Mouse (Mus musculus) gastrocnemius, adult 8-10 months (tissue): Measurements from ENCODE around the gene Arid3a. TPM values are rescaled to one million over a fixed set of nuclear protein-coding genes. Genes with fewer than 3 reads are reported as not detected.

Source experiments
- DNase-seq, 2 experiments: peaks; one replicate each; pipeline ENCODE4 v3.0.0; 2022; ENCODE audit warnings: low spot score in 2 of 2
- total RNA-seq, 4 experiments: library from RNA; stranded (reverse); gene quantifications; 2 replicates each; pipeline ENCODE4 v1.2.4; 2022

Arid3a gene
- total RNA-seq, 4 experiments from 2014 or later: 1.5 to 2.3 (median 2.1) TPM

GRCm38 (mm10) chr10:79925785-79926490 lies 905 bp upstream of the Arid3a start:
- no peak for DNase-seq

GRCm38 (mm10) chr10:79927324-79928029 lies 634 bp downstream of the Arid3a start:
- DNase-seq: no peak

DNA sequence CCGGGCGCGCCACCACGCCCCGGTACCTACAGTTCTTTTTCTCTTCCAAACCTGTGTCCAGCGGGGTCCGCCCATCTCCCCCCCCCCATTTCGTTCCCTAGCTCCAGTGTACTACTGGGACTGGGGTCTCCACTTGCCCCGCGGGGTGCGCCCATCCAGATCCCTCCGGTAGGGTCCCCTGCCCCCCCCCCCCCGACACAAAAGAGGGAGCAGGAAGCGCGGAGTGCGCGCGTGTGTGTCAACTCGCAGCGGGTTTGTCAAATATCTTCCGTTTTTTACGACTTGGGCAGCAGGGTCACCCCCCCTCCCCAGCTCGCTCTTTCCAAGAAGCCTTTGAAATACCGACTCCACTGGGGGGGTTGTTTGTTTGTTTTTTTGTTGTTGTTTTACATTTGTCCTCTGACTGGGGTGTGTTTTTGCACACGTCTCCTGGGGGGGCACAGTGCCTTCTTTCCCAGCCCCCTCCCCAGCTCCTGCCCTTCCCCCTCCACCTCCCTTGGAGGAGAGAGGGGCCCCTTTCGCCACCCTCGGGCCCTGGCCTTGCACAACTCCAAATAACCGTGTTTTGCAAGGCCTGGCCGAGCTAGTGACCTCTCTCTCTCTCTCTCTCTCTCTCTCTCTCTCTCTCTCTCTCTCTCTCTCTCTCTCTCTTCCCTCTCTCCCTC lies 1.3 kb downstream of the Arid3a start:
- no peak for DNase-seq

DNA sequence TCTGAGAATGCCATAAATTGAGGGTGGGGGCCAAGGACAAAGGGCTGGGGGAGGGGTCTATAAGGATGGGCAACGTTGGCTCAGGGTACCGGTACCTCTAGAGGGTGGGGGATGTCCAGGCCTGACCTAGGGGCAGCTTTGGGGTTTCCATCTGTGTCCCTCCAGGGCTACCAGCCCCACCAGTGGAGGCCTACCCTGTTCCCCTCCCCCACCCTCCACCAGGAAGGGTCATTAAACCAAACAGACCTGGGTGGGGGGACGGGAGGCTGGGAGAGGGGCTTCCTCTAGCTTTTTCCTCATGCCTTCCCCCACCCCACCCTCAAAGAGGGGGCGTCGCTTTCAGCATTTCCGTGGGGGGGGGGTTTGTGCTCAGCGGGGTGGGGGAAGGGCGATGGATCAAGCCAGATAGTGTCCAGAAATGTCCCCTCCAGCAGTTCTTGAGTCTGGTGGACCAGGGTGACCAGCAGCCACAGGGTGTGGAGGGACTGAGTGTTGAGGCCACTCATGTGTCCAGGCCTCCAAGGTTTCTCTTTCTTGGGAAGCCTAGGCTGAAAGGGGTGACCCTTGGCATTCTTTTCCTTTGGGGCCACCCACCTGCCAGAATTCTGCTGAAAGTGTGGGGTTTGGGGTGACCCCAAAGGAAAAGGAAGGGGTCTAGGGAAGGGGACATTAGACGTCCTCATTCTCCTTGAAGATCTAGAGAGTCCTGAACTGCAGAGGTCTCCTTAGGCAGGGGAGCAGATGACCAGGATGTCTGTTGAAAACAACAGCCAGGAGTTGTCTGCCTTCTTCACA lies 2.3 kb downstream of the Arid3a start:
- DNase-seq: no peak

DNA sequence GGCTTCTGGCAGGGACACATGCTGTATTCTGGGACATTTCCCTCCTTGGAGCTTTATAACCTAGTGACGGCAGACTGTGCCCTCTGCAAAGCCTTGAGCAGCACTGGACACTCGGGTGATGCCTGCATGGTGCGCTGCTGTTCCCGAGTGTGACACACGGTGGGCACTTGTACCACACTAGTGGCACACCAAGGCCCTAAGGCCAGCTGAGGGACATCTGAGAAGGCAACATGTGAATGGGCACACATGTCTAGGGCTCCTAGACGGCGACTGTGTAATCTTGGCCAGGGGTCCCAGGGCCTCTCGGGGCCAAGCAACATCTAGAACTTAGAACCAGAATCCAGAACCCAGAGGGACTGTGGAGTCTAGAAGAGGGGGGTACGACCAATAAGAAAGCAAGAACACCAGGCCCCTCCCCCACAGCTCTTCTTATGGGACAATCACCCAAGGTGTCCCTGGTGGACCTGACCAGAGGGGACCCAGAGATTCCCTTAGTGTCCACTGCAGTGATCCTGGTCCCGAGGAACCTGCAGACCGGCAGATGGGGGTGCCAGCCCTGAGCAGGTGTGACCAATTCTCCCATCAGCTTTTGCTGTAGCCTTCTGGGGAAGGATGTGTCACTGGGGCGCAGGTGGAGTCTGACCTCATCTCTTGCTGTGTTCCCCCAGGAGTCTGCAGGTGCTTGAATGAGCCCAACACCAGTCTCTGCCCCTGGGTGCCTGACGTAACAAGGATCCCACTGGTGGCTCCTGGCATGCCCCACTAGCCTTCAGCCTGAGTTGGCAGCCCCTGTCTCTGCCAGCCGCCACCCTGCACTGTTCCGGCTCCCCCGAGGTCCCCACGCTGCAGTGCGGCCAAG lies 3.4 kb downstream of the Arid3a start:
- no peak for DNase-seq

- no peak for DNase-seq
Measured at GRCm38 (mm10) chr10:79930826-79931186, 4.0 kb downstream of the Arid3a start.

GRCm38 (mm10) chr10:79931797-79932196 lies 5.0 kb downstream of the Arid3a start:
- DNase-seq: no peak

GRCm38 (mm10) chr10:79932736-79933135 lies 5.9 kb downstream of the Arid3a start:
- peak; percentile 59 to 75 for DNase-seq

- DNase-seq: no peak
Measured at GRCm38 (mm10) chr10:79933145-79933679, 6.4 kb downstream of the Arid3a start.

DNA sequence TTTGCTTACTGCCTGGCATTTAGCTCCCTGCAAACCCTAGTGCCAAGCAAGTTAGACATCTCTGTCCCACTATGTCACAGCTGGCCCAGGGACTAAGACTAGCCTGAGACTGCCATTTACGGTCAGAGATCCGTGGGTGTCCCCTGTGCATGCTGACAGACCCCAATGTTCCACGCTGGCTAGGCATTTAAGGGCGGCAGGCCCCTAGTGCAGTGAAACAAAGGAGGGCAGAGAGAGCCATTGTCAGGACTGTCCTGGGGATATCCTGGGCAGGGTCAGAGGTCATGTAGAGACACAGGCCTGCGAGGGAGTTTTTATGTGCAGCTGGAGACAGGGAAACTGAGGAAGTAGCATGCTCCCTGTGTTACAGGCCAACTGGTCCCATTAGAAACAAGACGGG lies 7.0 kb downstream of the Arid3a start:
- no peak for DNase-seq

DNA sequence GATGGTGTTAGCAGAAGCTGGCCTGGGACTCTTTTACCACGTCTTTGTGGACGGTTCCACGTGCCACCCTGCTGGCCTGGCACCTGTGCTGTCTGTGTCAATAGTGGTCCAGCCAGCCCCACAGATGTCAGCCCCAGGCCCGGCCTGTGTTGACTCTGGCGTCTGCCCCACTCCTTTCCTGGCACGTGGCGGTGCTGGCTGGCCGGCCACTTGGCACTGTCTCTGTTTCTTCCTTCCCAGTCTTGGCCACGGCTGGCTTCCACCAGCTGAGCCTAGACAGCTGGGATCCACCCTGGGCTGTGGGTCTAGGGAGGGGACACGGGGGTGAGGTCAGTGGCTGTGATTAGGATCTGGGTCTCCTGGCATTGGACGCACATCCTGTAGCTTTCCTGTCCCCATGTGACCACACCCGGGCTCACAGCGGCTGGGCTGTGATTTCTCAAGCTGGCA lies 7.5 kb downstream of the Arid3a start:
- peak; percentile 88 to 92 for DNase-seq

- no peak for DNase-seq
Measured at GRCm38 (mm10) chr10:79934794-79935569, 8.1 kb downstream of the Arid3a start.

- no peak for DNase-seq
Measured at GRCm38 (mm10) chr10:79936284-79936910, 9.6 kb downstream of the Arid3a start.

DNA sequence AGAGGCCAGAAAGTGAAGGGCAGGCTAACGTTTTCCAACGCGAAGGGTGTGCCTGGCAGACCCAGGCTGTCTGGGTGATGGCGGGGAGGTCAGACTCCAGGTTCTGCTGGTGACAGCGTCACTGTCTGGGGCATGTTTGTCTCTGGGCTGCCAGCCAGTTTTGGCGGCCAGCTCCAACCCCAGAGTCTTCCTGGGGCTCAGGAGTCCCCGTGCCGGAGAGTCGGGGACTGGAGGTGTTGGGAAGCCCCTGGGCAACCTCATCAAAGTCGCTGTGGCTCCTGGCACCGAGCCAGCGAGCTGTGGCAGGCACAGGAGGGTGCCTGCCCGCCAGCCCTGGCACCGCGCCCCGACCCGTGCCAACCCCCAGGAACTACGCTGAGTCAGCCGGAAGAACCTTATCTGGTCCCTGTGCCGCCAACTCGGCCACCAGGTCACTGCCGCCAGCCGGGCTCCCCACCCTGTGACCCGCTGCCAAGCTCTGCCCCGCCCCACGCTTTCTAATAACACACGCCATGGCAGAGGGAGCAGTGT lies 10.1 kb downstream of the Arid3a start:
- peak; percentile 62 to 67 for DNase-seq

- DNase-seq: no peak
Measured at GRCm38 (mm10) chr10:79937775-79938526, 11.1 kb downstream of the Arid3a start.

GRCm38 (mm10) chr10:79940749-79941148 lies 13.9 kb downstream of the Arid3a start:
- no peak for DNase-seq

DNA sequence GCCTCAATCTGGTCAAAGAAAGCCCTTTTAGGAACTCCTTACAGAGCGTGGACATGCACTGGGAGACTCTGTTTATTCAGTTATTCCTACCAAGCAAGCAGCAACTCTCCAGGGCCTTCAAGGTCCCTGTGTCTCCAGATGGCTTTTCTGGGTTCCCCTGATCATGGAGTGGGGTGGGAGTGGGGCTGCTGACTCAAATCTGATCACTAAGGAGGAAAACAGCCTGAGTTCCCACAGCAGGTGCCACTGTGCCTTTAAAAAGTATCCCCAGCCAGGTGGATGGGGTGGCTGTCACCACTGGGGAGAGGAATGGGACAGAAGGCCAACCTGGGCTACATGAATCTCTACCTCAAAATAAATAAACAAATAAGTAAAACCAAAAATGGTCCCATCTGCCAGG lies 16.1 kb downstream of the Arid3a start:
- no peak for DNase-seq

- DNase-seq: no peak
Measured at GRCm38 (mm10) chr10:79943471-79943901, 16.6 kb downstream of the Arid3a start.
